Mouse (Mus musculus) ovary, postnatal 10 days (tissue): ENCODE results near the gene Rac3.
"Not testable (repeated sequence)": the region's sequence is repeated elsewhere in the genome, so short reads cannot be mapped to it uniquely, and the experiment has no call there.

Experiments used
- DNase-seq: peaks from one replicate; pipeline ENCODE4 v3.0.0; 2022; ENCODE audit warnings: low spot score

The Rac3 gene

GRCm38 (mm10) chr11:120721124-120722066, at the start of gene Rac3:
TSS of gene Rac3 (plus strand) at chr11:120721470.
- peak; percentile 38 for DNase-seq

DNA sequence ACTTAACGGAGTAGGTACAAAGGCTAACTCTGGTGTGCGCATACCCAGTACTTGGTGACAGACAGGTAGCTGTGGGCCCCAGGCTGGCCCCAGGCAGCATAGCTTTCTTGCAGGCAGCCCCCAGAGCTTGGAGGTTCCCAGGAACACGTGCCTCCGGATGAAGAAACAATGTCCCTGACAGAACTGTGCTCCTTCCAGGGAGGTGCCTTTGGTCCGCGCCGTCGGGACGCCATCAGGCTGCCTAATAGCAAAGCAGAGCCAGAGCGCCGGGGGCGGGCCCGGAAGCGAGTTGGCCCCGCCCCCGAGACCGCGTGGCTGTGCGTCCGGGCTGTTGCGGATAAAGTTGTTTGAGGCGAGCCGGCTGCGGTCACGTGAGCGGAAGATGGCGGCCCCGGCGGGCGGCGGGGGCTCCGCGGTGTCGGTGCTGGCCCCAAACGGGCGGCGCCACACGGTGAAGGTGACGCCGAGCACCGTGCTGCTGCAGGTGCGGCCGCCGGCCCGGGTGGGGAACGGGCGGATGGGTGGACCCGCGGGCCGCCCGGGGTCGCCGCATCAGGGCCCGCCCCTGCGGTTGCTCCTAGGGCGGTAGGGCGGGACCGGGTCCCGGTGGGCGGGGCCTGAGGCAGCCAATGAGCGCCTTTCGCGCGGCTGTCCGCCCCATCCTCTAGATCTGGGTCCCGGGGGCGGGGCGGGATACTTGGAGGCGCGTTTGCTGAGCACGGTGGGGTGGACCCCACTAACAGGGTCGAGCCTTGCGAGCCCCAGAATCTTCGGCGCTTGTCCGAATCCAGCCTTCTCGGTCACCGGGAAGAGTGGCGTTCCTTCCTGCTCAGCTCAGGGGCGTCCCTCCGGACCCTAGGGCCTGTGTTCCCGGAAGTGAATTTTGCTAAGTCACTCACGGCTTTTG, 48.3 kb upstream of the Rac3 start, which contains the start of gene Aspscr1:
TSS of gene Aspscr1 (plus strand) at position 287 of the 907 bp plus-strand sequence.
- DNase-seq = peak; percentile 91

DNA sequence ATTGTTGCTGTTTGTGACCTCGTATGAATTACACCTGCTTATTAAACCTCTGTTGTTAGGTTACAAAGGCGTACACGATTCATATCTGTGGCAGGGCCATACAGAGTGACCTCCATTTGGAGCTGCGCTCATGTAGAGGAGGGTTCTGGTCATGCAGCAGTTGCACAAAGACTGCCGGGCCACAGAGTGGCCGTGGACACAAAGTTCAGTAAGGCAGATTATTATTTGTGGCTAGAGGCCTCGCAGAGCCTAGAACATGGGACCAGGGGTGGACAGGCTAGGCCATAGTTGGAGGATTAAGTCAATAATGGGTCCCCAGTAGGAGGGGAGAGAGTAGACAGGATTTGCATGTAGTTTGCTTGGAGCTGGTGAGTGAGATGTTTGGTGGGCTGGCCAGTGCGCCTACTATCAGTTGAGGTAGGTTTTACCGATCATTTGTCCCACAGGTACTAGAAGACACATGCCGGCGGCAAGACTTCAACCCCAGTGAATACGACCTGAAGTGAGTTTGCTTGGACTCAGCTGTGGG, 47.6 kb upstream of the Rac3 start:
- no peak for DNase-seq

DNA sequence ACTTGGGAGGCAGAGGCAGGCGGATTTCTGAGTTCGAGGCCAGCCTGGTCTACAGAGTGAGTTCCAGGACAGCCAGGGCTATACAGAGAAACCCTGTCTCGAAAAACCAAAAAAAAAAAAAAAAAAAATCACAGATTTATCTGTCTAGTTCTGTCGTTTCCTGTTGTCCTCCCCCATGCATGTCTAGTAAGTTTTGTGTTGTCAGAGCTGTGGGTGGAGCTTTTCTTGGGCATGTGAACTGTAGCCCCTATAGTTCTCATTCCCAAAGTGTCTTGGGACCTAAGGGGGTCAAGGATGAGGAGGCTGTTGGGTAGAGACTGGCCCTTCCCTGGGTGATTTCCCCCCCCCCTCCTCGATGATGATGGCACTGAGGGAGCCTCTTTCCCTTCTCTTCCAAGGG, 45.4 kb upstream of the Rac3 start:
- DNase-seq = not testable (repeated sequence)

DNA sequence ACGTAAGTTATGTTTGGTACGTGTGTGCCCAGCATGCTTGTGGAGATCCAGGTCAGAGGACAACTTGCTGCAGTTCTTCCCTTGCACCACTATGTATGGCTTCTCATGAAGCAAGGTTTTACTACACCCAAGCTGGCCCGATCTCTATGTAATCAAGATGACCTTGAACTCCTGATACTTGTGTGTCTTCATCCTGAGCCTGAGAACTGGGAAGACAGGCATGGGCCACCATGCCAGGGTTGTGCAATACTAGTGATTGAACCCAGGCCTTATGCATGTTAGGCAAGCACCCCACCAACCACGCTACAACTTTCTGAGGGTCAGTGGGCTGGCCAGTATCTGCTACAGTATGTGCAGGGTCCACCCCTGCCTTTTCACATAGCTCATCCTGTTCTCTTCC, 44.3 kb upstream of the Rac3 start:
- no peak for DNase-seq

DNA sequence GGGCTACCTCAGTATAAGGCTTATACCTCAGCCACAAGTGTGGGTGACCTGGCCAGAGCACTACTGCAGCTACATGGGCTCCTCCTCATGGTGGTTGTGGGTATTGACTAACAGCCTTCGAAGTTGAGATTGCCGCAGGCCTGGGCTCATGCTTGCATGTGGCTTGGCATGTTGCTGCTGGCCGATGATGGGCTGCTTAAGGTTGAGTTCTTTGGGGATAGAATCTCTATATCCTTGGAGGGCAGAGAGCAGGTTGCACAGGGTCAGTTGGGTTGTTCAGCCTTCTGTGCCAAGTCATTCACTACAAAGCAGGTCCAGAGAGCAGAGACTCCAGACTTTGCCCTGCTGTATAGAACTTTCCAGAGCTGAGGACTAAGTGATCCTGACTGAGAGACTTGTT, 41.4 kb upstream of the Rac3 start:
- no peak for DNase-seq

DNA sequence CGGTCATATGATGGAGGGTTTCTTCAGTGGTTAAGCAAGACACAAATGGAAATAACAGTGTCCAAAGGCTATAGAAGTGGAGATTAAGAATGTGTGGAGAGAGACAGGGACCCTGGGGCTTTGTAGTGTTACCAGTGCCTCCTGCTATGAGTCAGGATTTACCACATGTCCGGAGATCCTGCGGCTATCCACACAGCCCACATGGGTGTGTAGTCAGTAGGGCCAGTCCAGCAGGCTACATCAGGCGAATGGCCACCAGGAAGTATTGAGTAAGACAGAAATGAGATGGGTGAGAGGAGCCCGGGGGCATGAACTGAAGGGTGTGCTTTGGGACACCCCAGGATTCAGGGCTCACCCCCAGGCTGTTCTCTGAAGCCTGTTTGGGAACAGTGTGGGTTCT, 38.6 kb upstream of the Rac3 start:
- DNase-seq = no peak

DNA sequence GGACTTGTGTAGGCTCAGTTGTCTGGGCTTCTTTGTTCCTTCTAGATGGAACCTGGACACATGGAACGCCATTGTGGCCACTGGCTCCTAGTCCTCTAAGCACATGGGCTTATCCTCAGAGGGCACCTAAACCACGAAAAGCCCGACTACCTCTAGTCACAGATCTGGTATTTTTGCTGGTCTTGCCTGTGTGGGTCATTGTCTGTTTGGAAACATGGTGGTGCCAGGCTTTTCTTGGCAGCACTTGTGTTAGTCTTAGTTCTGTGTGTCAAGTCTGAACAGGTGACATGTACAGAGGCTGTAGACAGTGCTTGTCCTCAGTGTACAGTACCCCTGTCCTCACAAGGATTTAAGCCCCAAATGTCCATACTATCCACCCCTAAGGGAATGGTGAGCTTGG, 37.7 kb upstream of the Rac3 start:
- DNase-seq = no peak

GRCm38 (mm10) chr11:120684086-120684485, 37.2 kb upstream of the Rac3 start:
- DNase-seq = no peak

DNA sequence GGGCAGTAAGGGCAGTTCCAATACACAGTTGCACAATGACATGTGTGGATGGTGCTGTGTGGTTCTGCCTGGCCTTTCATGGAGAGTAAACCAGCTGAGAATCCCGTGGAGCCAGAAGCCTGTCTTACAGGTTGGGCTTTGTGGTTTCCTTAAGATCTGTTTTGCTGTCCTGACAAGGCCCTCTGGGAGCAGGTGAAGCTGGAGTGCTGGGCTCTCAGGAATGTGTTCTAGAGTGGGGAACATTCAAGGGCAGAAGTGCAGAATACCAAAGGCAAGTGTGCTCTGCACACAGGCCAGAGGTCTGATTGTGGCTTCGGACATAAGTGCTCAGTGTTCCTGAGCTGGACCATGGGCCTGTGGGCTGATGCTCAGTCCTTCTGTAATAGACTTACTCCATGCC, 36.6 kb upstream of the Rac3 start:
- DNase-seq = no peak

DNA sequence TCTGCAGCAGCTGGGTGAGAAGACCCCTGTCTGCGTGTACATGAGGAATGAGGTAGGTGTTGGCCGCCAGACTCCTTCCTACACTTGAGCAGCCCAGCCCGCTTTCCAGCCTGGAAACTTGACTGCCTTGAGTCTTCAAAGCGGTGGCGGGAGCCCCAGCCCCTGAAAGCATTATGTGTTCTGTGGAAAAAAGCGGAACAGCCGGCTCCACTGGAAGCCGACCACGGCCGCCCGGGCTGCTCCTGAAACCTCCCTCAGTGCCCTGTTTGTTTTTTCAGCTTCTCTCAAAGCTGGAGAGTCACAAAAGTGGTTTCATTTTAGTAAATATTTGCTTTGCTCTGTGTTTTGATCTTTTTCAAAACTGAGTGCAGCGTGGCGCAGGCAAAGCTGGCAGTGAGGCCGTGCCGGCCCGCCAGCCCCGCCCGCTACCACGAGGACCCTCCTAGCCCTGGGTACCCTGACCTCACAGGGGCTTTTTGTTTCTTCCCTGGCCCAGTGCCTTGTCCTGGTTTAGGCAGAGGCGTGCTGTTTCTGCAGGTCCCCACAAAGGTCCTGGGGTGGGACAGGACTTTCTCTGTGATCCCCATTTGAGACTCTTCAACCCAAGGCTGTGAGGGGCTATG, 34.5 kb upstream of the Rac3 start:
- DNase-seq = no peak

DNA sequence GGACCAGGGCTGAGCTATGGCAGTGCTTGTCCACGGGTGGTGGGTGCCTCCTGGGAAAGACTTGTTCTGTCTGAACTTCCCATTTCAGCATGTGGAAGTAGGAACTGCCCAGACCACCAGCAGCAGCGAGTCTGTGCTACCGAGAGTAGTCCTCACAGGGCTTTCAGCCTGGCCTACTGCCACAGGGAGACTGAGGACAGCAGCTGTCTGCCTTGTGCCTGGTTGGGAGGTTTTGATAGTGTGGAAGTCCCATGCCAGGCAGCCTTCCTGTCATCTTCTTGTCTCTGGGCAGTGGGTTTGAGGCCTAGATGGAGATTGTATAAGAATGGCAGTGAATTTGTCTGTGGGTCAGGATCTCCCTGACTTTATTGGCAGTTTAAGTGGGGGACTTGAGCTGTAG, 31.9 kb upstream of the Rac3 start:
- DNase-seq = no peak

- DNase-seq = no peak
Measured at GRCm38 (mm10) chr11:120692471-120693011, 28.7 kb upstream of the Rac3 start.

DNA sequence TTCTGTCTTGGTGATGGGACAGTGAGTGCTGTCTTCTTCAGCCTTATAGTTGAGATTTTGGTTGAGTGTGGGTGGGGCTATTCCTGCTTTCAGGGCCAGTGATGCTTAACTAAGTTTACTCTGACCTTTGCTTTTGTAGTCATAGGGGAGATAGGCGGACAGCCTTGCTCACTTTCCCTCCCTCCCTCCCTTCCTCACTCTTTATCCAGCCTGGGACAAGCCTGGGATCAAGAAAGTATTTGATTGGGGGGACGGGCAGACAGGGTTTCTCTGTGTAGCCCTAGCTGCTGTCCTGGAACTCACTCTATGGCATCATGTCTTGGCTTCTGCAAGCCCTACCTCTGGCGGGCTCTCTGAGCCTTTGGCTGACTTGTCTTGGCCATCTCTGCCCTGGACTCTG, 27.8 kb upstream of the Rac3 start:
- no peak for DNase-seq

DNA sequence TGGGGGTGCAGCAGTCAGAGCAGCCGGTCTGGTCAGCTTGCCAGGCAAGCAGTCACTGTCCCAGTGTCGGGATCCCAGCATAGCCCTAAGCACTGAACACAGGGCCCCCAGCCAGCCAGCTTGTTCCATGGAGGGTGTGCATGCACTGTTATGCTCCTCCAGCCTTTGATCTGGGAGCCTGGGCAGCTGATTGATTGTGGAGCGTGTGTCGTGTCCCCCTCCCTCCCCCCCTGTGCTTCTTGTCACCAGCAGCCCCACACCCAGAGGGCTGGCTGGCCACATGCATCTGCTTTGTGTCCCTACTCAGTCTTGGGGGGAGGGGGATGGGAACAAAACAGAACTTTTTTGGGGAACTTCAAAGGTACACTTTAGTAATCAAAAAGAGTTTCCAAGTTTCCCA, 26.1 kb upstream of the Rac3 start:
- no peak for DNase-seq

DNA sequence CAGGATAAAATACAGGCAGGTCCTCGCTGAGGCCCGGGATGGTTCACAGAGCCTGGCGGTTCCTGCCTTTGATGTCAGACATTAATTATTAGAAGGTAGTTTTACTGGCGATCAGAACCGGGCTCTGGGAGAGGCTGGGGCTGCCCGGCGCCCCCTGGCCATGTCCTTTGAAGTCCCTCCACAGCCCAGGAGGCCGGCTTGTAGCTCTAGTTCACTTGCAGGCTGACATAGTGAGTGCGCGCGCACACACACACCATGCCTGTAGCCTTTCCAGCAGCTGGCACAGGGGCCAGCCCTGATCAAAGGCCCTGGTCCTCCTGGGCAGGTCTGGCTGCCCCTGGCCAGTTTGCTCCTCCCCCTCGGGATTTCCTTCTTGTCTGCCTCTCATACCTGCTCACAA, 25.6 kb upstream of the Rac3 start:
- no peak for DNase-seq

- no peak for DNase-seq
Measured at GRCm38 (mm10) chr11:120696568-120696967, 24.7 kb upstream of the Rac3 start.

DNA sequence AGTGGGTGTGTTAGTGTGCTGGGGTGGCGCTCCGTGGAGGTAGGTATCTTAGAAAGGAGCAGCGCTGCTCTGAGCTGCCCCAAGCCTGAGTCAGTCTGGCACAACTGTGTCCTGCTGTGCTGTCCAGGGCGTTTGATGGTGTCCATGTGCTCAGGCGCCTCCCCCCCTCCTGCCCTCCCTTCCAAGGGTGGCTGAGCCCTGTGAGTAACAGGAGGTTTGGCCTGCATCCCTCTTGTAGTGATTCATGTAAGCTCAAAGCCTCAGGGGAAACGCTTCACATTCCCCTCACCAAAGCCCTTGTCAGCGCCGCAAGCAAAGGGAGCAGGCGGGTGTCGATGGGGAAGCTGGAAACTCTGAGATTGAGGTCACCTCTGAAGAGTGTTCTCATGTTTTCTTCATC, 23.5 kb upstream of the Rac3 start:
- DNase-seq = no peak

GRCm38 (mm10) chr11:120703696-120704454, 17.4 kb upstream of the Rac3 start:
- DNase-seq = no peak

- DNase-seq = no peak
Measured at GRCm38 (mm10) chr11:120704486-120705325, 16.6 kb upstream of the Rac3 start.
